Mouse (Mus musculus): Measurements from ENCODE around the gene Mtr. TPM values are rescaled to one million over a fixed set of nuclear protein-coding genes. Genes with fewer than 3 reads are reported as not detected.

The Mtr gene
- polyA plus RNA-seq, 1 experiment from 2014 or later: 4.1 TPM

GRCm38 (mm10) chr13:12162457-12162856 is 95.5 kb downstream of the Mtr start:
- TF ChIP-seq CTCF (IDR thresholded peaks at IDR 0.05; ENCODE audit: low read depth) (no peak), EP300 (IDR thresholded peaks at IDR 0.05; ENCODE audit: low read depth) (no peak)
- Histone ChIP-seq H3K27ac (ENCODE audit: low read depth) (no peak overlapping the region), H3K9me3 (ENCODE audit: low read length) (no peaks in the 10 kb centered on the region), H3K9ac (replicated peaks) (no peak overlapping the region), H3K36me3 (replicated peaks; ENCODE audit: insufficient read depth, low read length) (no peaks in the 10 kb centered on the region), H3K4me3 (ENCODE audit: low read depth, low read length) (no peak overlapping the region), H3K27me3 (ENCODE audit: insufficient read depth, low read length) (no peaks in the 10 kb centered on the region), H3K4me2 (ENCODE audit: low read depth, low read length) (no peak overlapping the region), H3K4me1 (ENCODE audit: insufficient read depth) (no peaks in the 10 kb centered on the region)
- WGBS (ENCODE audit: insufficient replicate concordance): 82% methylated on average over 4 of the region's 4 CpGs
- DNase-seq: no peak
- no peak for ATAC-seq

GRCm38 (mm10) chr13:12160121-12160475 is 97.8 kb downstream of the Mtr start:
- DNase-seq (peak; percentile 70), ATAC-seq (peak; percentile 50; the same call in 1 of the 2 replicates)
- 63% methylated on average over 3 of the region's 3 CpGs for WGBS (ENCODE audit: insufficient replicate concordance)
- no peak overlapping the region for H3K27ac ChIP-seq (ENCODE audit: low read depth)
- no peak overlapping the region for H3K4me3 ChIP-seq (ENCODE audit: low read depth, low read length)
- H3K9me3 ChIP-seq (ENCODE audit: low read length): no peaks in the 10 kb centered on the region
- TF ChIP-seq EP300 (IDR thresholded peaks at IDR 0.05; ENCODE audit: low read depth) (no peak), CTCF (IDR thresholded peaks at IDR 0.05; ENCODE audit: low read depth) (no peak)
- no peak overlapping the region for H3K4me2 ChIP-seq (ENCODE audit: low read depth, low read length)
- H3K27me3 ChIP-seq (ENCODE audit: insufficient read depth, low read length): no peaks in the 10 kb centered on the region
- H3K9ac ChIP-seq (replicated peaks): no peak overlapping the region
- H3K4me1 ChIP-seq (ENCODE audit: insufficient read depth): no peaks in the 10 kb centered on the region
- no peaks in the 10 kb centered on the region for H3K36me3 ChIP-seq (replicated peaks; ENCODE audit: insufficient read depth, low read length)

- no peaks in the 10 kb centered on the region for H3K4me1 ChIP-seq (ENCODE audit: insufficient read depth)
- no peak for ATAC-seq
- no peak overlapping the region for H3K4me3 ChIP-seq (ENCODE audit: low read depth, low read length)
- H3K36me3 ChIP-seq (replicated peaks; ENCODE audit: insufficient read depth, low read length): no peaks in the 10 kb centered on the region
- no peak overlapping the region for H3K4me2 ChIP-seq (ENCODE audit: low read depth, low read length)
- WGBS (ENCODE audit: insufficient replicate concordance): 55% methylated on average over 9 of the region's 9 CpGs
- H3K27me3 ChIP-seq (ENCODE audit: insufficient read depth, low read length): no peaks in the 10 kb centered on the region
- TF ChIP-seq CTCF (IDR thresholded peaks at IDR 0.05; ENCODE audit: low read depth) (no peak), EP300 (IDR thresholded peaks at IDR 0.05; ENCODE audit: low read depth) (no peak)
- no peaks in the 10 kb centered on the region for H3K9me3 ChIP-seq (ENCODE audit: low read length)
- no peak overlapping the region for H3K27ac ChIP-seq (ENCODE audit: low read depth)
- no peak for DNase-seq
- H3K9ac ChIP-seq (replicated peaks): no peak overlapping the region
Observed at GRCm38 (mm10) chr13:12159288-12160120, 98.4 kb downstream of the Mtr start.

GRCm38 (mm10) chr13:12153922-12154321 is 104.0 kb downstream of the Mtr start:
- 82% methylated on average over 11 of the region's 11 CpGs for WGBS (ENCODE audit: insufficient replicate concordance)
- H3K4me2 ChIP-seq (ENCODE audit: low read depth, low read length): no peak overlapping the region
- H3K4me1 ChIP-seq (ENCODE audit: insufficient read depth): no peaks in the 10 kb centered on the region
- no peaks in the 10 kb centered on the region for H3K27me3 ChIP-seq (ENCODE audit: insufficient read depth, low read length)
- H3K27ac ChIP-seq (ENCODE audit: low read depth): no peak overlapping the region
- no peak for DNase-seq
- H3K9ac ChIP-seq (replicated peaks): no peak overlapping the region
- no peaks in the 10 kb centered on the region for H3K36me3 ChIP-seq (replicated peaks; ENCODE audit: insufficient read depth, low read length)
- no peak for ATAC-seq
- no peaks in the 10 kb centered on the region for H3K9me3 ChIP-seq (ENCODE audit: low read length)
- H3K4me3 ChIP-seq (ENCODE audit: low read depth, low read length): no peak overlapping the region
- TF ChIP-seq EP300 (IDR thresholded peaks at IDR 0.05; ENCODE audit: low read depth) (no peak), CTCF (IDR thresholded peaks at IDR 0.05; ENCODE audit: low read depth) (no peak)

GRCm38 (mm10) chr13:12146918-12147507 is 110.9 kb downstream of the Mtr start:
- Histone ChIP-seq H3K4me2 (ENCODE audit: low read depth, low read length) (no peak overlapping the region), H3K27me3 (ENCODE audit: insufficient read depth, low read length) (no peaks in the 10 kb centered on the region), H3K4me3 (ENCODE audit: low read depth, low read length) (no peak overlapping the region), H3K36me3 (replicated peaks; ENCODE audit: insufficient read depth, low read length) (no peaks in the 10 kb centered on the region), H3K9me3 (ENCODE audit: low read length) (no peaks in the 10 kb centered on the region), H3K9ac (replicated peaks) (no peak overlapping the region), H3K27ac (ENCODE audit: low read depth) (no peak overlapping the region), H3K4me1 (ENCODE audit: insufficient read depth) (no peaks in the 10 kb centered on the region; the same call in 1 of the 2 replicates)
- DNase-seq (no peak), ATAC-seq (no peak)
- WGBS (ENCODE audit: insufficient replicate concordance): 65% methylated on average over 6 of the region's 6 CpGs
- TF ChIP-seq EP300 (IDR thresholded peaks at IDR 0.05; ENCODE audit: low read depth) (no peak), CTCF (IDR thresholded peaks at IDR 0.05; ENCODE audit: low read depth) (no peak)

GRCm38 (mm10) chr13:12146402-12146801 is 111.5 kb downstream of the Mtr start:
- WGBS (ENCODE audit: insufficient replicate concordance): 59% methylated on average over 2 of the region's 2 CpGs
- ATAC-seq: peak; percentile 82
- Histone ChIP-seq H3K4me3 (ENCODE audit: low read depth, low read length) (no peak overlapping the region), H3K4me2 (ENCODE audit: low read depth, low read length) (no peak overlapping the region), H3K27ac (ENCODE audit: low read depth) (no peak overlapping the region), H3K9ac (replicated peaks) (no peak overlapping the region), H3K9me3 (ENCODE audit: low read length) (no peaks in the 10 kb centered on the region), H3K4me1 (ENCODE audit: insufficient read depth) (no peaks in the 10 kb centered on the region; the same call in 1 of the 2 replicates), H3K36me3 (replicated peaks; ENCODE audit: insufficient read depth, low read length) (no peaks in the 10 kb centered on the region), H3K27me3 (ENCODE audit: insufficient read depth, low read length) (no peaks in the 10 kb centered on the region)
- DNase-seq: no peak
- no peak for TF ChIP-seq CTCF (IDR thresholded peaks at IDR 0.05; ENCODE audit: low read depth)
- TF ChIP-seq EP300 (IDR thresholded peaks at IDR 0.05; ENCODE audit: low read depth): no peak
